Mouse (Mus musculus) gastrocnemius, adult 8-10 months (tissue): ENCODE results near the gene Rpl37. TPM values are rescaled to one million over a fixed set of nuclear protein-coding genes. Genes with fewer than 3 reads are reported as not detected.
A peak's percentile ranks its signal among the peaks of the same experiment; 100 is the strongest.
"Not testable (repeated sequence)": the region's sequence is repeated elsewhere in the genome, so short reads cannot be mapped to it uniquely, and the experiment has no call there.

ENCODE experiments used
- DNase-seq, 2 experiments: peaks; one replicate each; pipeline ENCODE4 v3.0.0; 2022; ENCODE audit warnings: low spot score in 2 of 2
- total RNA-seq, 4 experiments: library from RNA; stranded (reverse); gene quantifications; 2 replicates each; pipeline ENCODE4 v1.2.4; 2022

Rpl37 gene
- total RNA-seq, 4 experiments from 2014 or later = 169 to 214 (median 203) TPM

GRCm38 (mm10) chr15:5121535-5122313 lies 5.3 kb downstream of the Rpl37 start:
- no peak for DNase-seq

- no peak for DNase-seq
These were observed 10.0 kb downstream of the Rpl37 start for GRCm38 (mm10) chr15:5126456-5126855.

- DNase-seq = no peak
These were observed 11.0 kb downstream of the Rpl37 start for GRCm38 (mm10) chr15:5127487-5127886.

GRCm38 (mm10) chr15:5128176-5128940 lies 11.9 kb downstream of the Rpl37 start:
- no peak for DNase-seq

- DNase-seq = no peak
These were observed 12.8 kb downstream of the Rpl37 start for GRCm38 (mm10) chr15:5129111-5129805.

GRCm38 (mm10) chr15:5130887-5131668 lies 14.6 kb downstream of the Rpl37 start:
- DNase-seq = not testable (repeated sequence)

- no peak for DNase-seq
These were observed 16.9 kb downstream of the Rpl37 start for GRCm38 (mm10) chr15:5133301-5133700.

GRCm38 (mm10) chr15:5134179-5134578 lies 17.7 kb downstream of the Rpl37 start:
- no peak for DNase-seq

GRCm38 (mm10) chr15:5134945-5135483 lies 18.6 kb downstream of the Rpl37 start:
- no peak for DNase-seq

- no peak for DNase-seq
These were observed 21.8 kb downstream of the Rpl37 start for GRCm38 (mm10) chr15:5138021-5138856.

- DNase-seq = no peak
These were observed 22.9 kb downstream of the Rpl37 start for GRCm38 (mm10) chr15:5139366-5139765.

GRCm38 (mm10) chr15:5139863-5140262 lies 23.4 kb downstream of the Rpl37 start:
- DNase-seq = no peak

- no peak for DNase-seq
These were observed 23.9 kb downstream of the Rpl37 start for GRCm38 (mm10) chr15:5140357-5140756.

GRCm38 (mm10) chr15:5142047-5142446 lies 25.6 kb downstream of the Rpl37 start:
- no peak for DNase-seq

GRCm38 (mm10) chr15:5142714-5143113 lies 26.3 kb downstream of the Rpl37 start:
- no peak for DNase-seq

GRCm38 (mm10) chr15:5143361-5144020 lies 27.0 kb downstream of the Rpl37 start, which contains the start of gene Prkaa1:
Gene Prkaa1 (plus strand): TSS chr15:5143861.
- peak; percentile 41 to 52 for DNase-seq

GRCm38 (mm10) chr15:5144021-5144778 lies 27.8 kb downstream of the Rpl37 start:
- peak; percentile 12 to 39 for DNase-seq

- no peak for DNase-seq
These were observed 28.9 kb downstream of the Rpl37 start for GRCm38 (mm10) chr15:5145196-5145945.
